Mouse (Mus musculus) embryonic facial prominence, embryonic 11.5 days (tissue): Measurements from ENCODE around the gene Gata3. TPM values are rescaled to one million over a fixed set of nuclear protein-coding genes. Genes with fewer than 3 reads are reported as not detected.

Source experiments
- ATAC-seq: fragments of 200-750 bp; cut with Nextera tagmentation; replicated peaks from 2 replicates; pipeline ENCODE4 v1.8.0; 2017; ENCODE audit warnings: low read depth; ENCODE audit not compliant: insufficient number of reproducible peaks, low FRiP score, low TSS enrichment
- DNase-seq: peaks from one replicate; pipeline ENCODE4 v3.0.0-alpha.2; 2015; ENCODE audit warnings: low spot score
- H3K27ac ChIP-seq: fragments of 300-500 bp; sonication (generic); replicated peaks from 2 replicates; pipeline ENCODE4 v1.5.1; 2014; ENCODE audit warnings: mild to moderate bottlenecking, low read depth, low read length, control low read depth
- H3K27me3 ChIP-seq: fragments of 300-500 bp; sonication (generic); 2 replicates; pipeline ENCODE4 v1.6.1; 2014; ENCODE audit warnings: mild to moderate bottlenecking, low read length, moderate library complexity, mixed read lengths; ENCODE audit not compliant: control insufficient read depth, insufficient read depth
- H3K36me3 ChIP-seq: fragments of 300-500 bp; sonication (generic); replicated peaks from 2 replicates; pipeline ENCODE4 v1.6.1; 2014; ENCODE audit warnings: low read depth, mild to moderate bottlenecking, low read length, moderate library complexity, mixed read lengths; ENCODE audit not compliant: control insufficient read depth, insufficient read depth
- H3K4me1 ChIP-seq: fragments of 300-500 bp; sonication (generic); 2 replicates; pipeline ENCODE4 v1.6.1; 2014; ENCODE audit warnings: low read length, mixed read lengths; ENCODE audit not compliant: control insufficient read depth, insufficient read depth
- H3K4me2 ChIP-seq: fragments of 300-500 bp; sonication (generic); 2 replicates; pipeline ENCODE4 v1.6.1; 2014; ENCODE audit warnings: low read depth, mild to moderate bottlenecking, control low read depth, low read length, moderate library complexity
- H3K4me3 ChIP-seq: fragments of 300-500 bp; sonication (generic); 2 replicates; pipeline ENCODE4 v1.5.1; 2014; ENCODE audit warnings: low read depth, low read length, control low read depth
- H3K9ac ChIP-seq: fragments of 300-500 bp; sonication (generic); replicated peaks from 2 replicates; pipeline ENCODE4 v1.6.1; 2014; ENCODE audit warnings: mild to moderate bottlenecking, control low read depth, low read length
- H3K9me3 ChIP-seq: fragments of 300-500 bp; sonication (generic); replicated peaks from 2 replicates; pipeline ENCODE4 v1.6.1; 2016; ENCODE audit warnings: mild to moderate bottlenecking, low read length, inconsistent platforms, mixed read lengths; ENCODE audit not compliant: control insufficient read depth
- WGBS: fragments of 180-500 bp; shearing (Covaris S2); extraction: QIAGEN DNeasy Blood & Tissue Kit; methylation state at CpG from one replicate; pipeline ENCODE4 v1.1.7; 2014; 5-methylcytosine and 5-hydroxymethylcytosine counted together
- polyA plus RNA-seq: library from polyadenylated mRNA; unstranded; fragments of >200 nt; fragmentation: Nextera tagmentation; extraction: Ambion mirVana; gene quantifications from 2 replicates; pipeline ENCODE4 v1.2.1, GENCODE M21; 2014

Gene Gata3
- polyA plus RNA-seq, 1 experiment from 2014 or later, result 17.4 TPM

DNA sequence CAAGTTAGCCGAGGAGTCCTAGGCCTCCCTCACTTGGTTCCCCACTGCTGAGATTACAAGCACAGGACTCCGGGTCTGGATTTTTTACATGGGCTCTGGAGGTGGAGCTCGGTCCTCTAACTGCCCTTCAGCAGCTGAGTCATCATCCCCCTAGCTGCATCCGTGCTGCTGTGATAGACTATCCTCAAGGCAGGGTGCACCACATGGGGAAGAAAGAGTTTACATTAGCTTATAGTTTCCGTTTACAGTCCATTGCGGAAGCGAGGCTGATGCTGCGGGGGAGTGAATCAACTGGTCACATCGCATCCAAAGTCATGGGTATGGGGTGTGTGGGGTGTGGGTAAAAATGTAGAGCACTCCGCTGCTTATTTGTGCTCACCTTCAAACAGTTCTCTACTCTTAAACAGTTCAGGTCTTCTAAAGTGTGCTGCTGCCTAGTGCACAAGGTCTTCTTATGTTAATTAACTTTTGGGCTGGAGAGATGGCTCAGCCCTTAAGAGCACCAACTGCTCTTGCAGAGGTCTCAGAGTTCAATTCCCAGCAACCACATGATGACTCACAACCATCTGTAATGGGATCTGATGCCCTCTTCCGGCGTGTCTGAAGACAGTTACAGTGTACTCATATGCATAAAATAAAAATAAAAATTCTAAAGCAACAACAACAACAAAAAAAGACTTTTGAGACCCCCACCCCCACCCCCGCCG lies 14.2 kb upstream of the Gata3 start:
- no peaks in the 10 kb centered on the region for H3K4me1 ChIP-seq
- DNase-seq (no peak), ATAC-seq (no peak)
- no peak overlapping the region for H3K4me3 ChIP-seq
- no peak overlapping the region for H3K4me2 ChIP-seq
- no peaks in the 10 kb centered on the region for H3K9me3 ChIP-seq
- WGBS, result 66% methylated on average over 14 of the region's 14 CpGs
- peaks cover 3% of the 10 kb centered on the region; the same call in 1 of the 2 replicates for H3K27me3 ChIP-seq
- no peak overlapping the region for H3K9ac ChIP-seq
- no peaks in the 10 kb centered on the region for H3K36me3 ChIP-seq
- no peak overlapping the region for H3K27ac ChIP-seq

DNA sequence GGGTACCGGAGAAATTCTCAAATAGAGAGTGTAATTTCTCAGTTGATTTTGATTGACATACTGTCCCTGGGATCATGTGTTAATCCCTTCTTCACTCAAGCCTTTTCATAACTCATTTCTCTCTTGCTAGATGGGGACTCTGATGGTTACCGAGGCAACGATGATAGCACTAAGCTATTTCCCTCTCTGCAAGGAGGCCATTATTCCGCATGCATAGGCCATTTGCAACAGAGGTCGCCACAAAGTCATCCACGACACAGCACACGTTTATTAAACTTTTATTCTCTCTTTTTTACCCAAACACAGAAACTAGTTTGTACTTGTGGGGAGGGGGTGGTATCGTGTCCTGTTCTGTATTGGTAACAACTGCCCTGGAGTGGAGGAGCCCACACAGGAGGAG lies 8.0 kb upstream of the Gata3 start:
- DNase-seq (peak; percentile 45), ATAC-seq (no peak)
- no peaks in the 10 kb centered on the region for H3K36me3 ChIP-seq
- no peaks in the 10 kb centered on the region; the same call in 1 of the 2 replicates for H3K4me1 ChIP-seq
- 9% methylated on average over 8 of the region's 8 CpGs for WGBS
- H3K4me3 ChIP-seq, result no peak overlapping the region
- no peak overlapping the region for H3K27ac ChIP-seq
- H3K9ac ChIP-seq, result no peak overlapping the region
- peaks cover 52% of the 10 kb centered on the region for H3K27me3 ChIP-seq
- H3K4me2 ChIP-seq, result no peak overlapping the region
- H3K9me3 ChIP-seq, result no peaks in the 10 kb centered on the region

DNA sequence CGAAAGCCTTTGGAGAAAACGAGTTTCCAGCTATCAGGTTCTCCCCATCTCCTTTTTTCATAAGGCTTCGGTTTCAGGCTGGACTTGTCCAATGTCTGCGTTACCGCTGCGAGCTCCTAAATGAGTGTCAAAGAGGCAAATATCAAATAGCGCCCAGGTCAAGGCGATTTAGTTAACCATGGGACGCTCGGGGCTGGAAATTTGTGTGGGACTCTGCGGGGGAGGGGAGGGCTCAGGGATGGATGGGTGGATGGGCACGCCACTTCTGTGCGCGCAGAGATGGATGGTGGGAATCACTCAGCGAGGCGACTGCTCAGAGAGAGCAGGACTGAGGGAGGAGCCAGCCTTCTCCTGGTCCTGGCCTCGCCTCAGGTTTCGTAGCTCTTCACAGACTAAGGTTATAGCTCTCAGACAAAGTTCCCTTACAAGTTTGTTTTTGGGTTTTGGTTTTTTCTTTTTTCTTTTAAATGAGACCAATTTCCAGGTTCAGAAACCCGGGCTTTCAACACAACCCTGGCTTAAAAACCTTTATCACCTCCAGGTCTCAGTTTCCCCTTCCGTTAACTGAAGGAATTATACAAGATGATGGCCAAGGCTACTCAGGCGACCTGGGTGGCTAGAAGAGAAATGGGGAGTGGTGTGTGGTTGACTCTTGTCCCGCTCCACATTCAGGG lies 6.4 kb upstream of the Gata3 start:
- WGBS, result under 1% methylated on average over 22 of the region's 22 CpGs
- Histone ChIP-seq H3K27ac (no peak overlapping the region), H3K4me1 (no peaks in the 10 kb centered on the region; the same call in 1 of the 2 replicates), H3K27me3 (peaks cover 56% of the 10 kb centered on the region), H3K4me3 (0 out of 2 replicates have a peak overlapping the region, but pooled peaks have one; percentile 3), H3K9me3 (no peaks in the 10 kb centered on the region), H3K4me2 (peak overlapping the region; percentile 33), H3K36me3 (no peaks in the 10 kb centered on the region), H3K9ac (no peak overlapping the region)
- ATAC-seq (peak; percentile 66; the same call in 1 of the 2 replicates), DNase-seq (peak; percentile 58)

DNA sequence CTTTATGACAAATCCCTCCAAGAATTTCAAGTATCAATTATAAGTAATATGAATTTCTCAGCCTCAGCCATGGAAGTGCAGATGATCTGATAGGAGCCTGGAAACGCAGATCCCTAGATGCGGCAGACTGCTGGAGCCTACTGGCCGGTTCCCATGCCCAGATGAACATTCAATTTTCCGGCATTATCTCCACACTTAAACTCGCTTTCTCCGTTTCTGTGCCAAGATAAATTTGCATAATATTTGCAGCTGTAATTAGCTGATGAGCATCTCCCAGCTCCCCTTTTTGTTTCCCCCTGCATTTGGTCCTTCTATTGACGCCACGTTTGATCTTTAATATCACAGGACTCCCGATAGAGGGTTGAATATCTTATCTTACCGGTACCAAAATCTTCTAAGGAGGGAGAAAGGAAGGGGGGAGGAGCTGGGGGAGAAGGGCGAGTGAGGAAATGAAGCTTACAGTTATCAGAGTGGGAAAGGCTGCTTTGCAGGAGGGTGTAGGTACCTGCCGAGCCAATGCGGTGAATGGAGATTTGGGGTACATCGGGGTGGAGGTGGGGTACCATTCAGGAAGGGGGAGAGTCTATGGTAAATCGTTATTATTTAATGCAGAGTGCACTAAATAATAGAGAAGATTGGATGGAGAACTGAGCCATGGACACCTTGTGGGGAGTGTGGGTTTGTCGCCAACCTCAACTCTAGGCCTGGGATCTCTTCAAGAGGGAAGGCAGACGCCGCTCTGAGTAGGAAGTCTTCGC lies 5.2 kb upstream of the Gata3 start:
- Histone ChIP-seq H3K4me2 (no peak overlapping the region; the same call in 1 of the 2 replicates), H3K27ac (no peak overlapping the region), H3K27me3 (peaks cover 67% of the 10 kb centered on the region), H3K4me1 (no peaks in the 10 kb centered on the region; the same call in 1 of the 2 replicates), H3K4me3 (no peak overlapping the region), H3K36me3 (no peaks in the 10 kb centered on the region), H3K9ac (no peak overlapping the region), H3K9me3 (no peaks in the 10 kb centered on the region)
- 2% methylated on average over 19 of the region's 19 CpGs for WGBS
- DNase-seq (no peak), ATAC-seq (no peak)

DNA sequence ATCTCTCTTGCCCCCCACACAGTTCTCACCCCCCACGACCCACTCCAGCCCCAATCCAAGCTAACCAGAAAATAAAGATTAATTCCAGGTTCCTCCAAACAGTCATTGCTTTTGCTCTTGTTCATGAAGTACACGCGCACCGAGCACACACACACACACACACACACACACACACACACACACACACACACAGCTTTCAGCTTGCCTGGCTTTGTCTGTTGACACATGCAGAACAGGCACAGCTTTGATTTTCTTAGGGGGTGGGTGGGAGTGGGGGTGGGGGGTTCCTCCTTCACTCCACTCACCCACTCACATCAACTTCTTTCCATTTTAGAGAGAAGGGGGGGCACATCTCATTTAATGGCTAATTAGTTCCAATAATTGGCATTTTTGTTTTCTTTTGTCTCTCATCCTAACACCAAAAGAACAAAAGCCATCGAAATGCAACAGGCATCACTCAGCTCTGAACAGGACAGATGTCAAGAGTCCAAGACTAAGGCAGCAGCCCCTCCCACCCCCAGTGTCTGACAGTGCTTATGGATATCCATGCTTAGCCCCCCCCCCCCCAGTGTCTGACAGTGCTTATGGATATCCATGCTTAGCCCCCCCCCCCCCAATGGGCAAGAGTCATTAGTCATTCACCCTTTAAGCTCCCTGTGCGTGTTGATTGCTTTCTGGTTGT lies 3.6 kb upstream of the Gata3 start:
- ATAC-seq, result no peak
- no peak for DNase-seq
- Histone ChIP-seq H3K4me2 (no peak overlapping the region), H3K4me3 (no peak overlapping the region), H3K36me3 (no peaks in the 10 kb centered on the region), H3K27me3 (peaks cover 77% of the 10 kb centered on the region), H3K9ac (no peak overlapping the region), H3K9me3 (no peaks in the 10 kb centered on the region), H3K4me1 (no peaks in the 10 kb centered on the region; the same call in 1 of the 2 replicates), H3K27ac (no peak overlapping the region)
- WGBS, result 2% methylated on average over 6 of the region's 6 CpGs

DNA sequence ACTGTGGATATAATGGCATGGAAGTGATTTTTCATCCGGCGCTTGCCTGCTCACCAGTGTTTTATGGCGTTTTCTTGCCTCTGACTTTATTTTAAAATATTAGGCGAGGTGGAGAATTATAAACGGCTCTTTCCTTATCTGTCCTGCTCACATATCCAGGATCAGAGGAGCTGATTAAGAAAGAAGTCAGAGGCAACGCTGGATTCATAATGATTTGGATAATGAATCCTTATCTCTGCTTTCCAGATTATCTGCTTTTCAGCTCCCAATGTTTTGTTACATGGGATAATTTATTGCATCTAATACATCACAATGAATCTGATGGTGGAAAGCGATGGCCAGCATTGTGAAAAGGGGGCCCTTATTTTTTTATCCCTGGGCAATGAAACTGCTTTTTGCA lies 2.7 kb upstream of the Gata3 start:
- no peak overlapping the region for H3K27ac ChIP-seq
- ATAC-seq (no peak), DNase-seq (no peak)
- H3K4me3 ChIP-seq, result no peak overlapping the region
- H3K4me1 ChIP-seq, result no peaks in the 10 kb centered on the region; the same call in 1 of the 2 replicates
- no peaks in the 10 kb centered on the region for H3K36me3 ChIP-seq
- 4% methylated on average over 7 of the region's 7 CpGs for WGBS
- peaks cover 73% of the 10 kb centered on the region for H3K27me3 ChIP-seq
- H3K9ac ChIP-seq, result no peak overlapping the region
- H3K9me3 ChIP-seq, result no peaks in the 10 kb centered on the region
- no peak overlapping the region for H3K4me2 ChIP-seq

DNA sequence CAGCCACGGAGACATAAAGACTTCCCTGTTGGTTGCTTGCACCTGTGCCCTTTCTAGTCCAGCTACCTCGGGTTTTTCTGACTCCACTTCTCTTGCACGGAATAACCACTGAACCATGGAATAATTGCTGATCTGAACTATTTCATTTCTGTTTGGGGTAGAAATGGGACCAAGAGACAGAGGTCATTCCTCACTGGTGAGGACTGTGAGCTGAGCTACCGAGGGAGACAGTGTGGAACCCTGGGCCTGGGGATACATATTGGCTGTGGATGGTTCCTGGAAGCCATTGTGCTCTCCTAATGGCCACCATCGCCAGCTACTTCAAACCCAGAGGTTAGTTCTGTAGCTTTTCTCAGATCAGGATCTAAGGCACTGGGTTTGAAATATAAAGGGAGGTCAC lies 1.1 kb upstream of the Gata3 start:
- H3K4me1 ChIP-seq, result no peaks in the 10 kb centered on the region; the same call in 1 of the 2 replicates
- peaks cover 66% of the 10 kb centered on the region for H3K27me3 ChIP-seq
- no peaks in the 10 kb centered on the region for H3K36me3 ChIP-seq
- no peak overlapping the region for H3K4me2 ChIP-seq
- H3K27ac ChIP-seq, result no peak overlapping the region
- ATAC-seq, result no peak
- no peaks in the 10 kb centered on the region for H3K9me3 ChIP-seq
- no peak for DNase-seq
- no peak overlapping the region for H3K4me3 ChIP-seq
- 3% methylated on average over 5 of the region's 5 CpGs for WGBS
- no peak overlapping the region for H3K9ac ChIP-seq
